Mouse (Mus musculus) hindbrain, embryonic 13.5 days (tissue): ENCODE data around the gene Vmn1r1. TPM values are rescaled to one million over a fixed set of nuclear protein-coding genes. Genes with fewer than 3 reads are reported as not detected.

Experiments used
- ATAC-seq: fragments of 200-750 bp; cut with Nextera tagmentation; 2 replicates; pipeline ENCODE4 v1.8.0; 2017; ENCODE audit warnings: moderate TSS enrichment; ENCODE audit not compliant: low FRiP score
- H3K27ac ChIP-seq: fragments of 300-500 bp; sonication (generic); 2 replicates; pipeline ENCODE4 v1.5.1; 2015; ENCODE audit warnings: inconsistent platforms, mild to moderate bottlenecking, moderate library complexity
- H3K27me3 ChIP-seq: fragments of 300-500 bp; sonication (generic); 2 replicates; pipeline ENCODE4 v1.6.1; 2015; ENCODE audit warnings: mild to moderate bottlenecking, inconsistent platforms
- H3K36me3 ChIP-seq: fragments of 300-500 bp; sonication (generic); 2 replicates; pipeline ENCODE4 v1.6.1; 2015; ENCODE audit warnings: mild to moderate bottlenecking, inconsistent platforms
- H3K4me1 ChIP-seq: fragments of 300-500 bp; sonication (generic); replicated peaks from 2 replicates; pipeline ENCODE4 v1.6.1; 2015; ENCODE audit warnings: inconsistent platforms
- H3K4me2 ChIP-seq: fragments of 300-500 bp; sonication (generic); 2 replicates; pipeline ENCODE4 v1.6.1; 2015; ENCODE audit warnings: inconsistent platforms, mild to moderate bottlenecking, moderate library complexity
- H3K4me3 ChIP-seq: fragments of 300-500 bp; sonication (generic); 2 replicates; pipeline ENCODE4 v1.5.1; 2015; ENCODE audit warnings: mild to moderate bottlenecking, inconsistent platforms
- H3K9ac ChIP-seq: fragments of 300-500 bp; sonication (generic); 2 replicates; pipeline ENCODE4 v1.6.1; 2015; ENCODE audit warnings: mild to moderate bottlenecking, inconsistent platforms
- H3K9me3 ChIP-seq: fragments of 300-500 bp; sonication (generic); 2 replicates; pipeline ENCODE4 v1.6.1; 2016; ENCODE audit warnings: inconsistent platforms
- WGBS: fragments of 180-500 bp; shearing (Covaris S2); methylation state at CpG from one replicate; pipeline ENCODE4 v1.1.7; 2015; 5-methylcytosine and 5-hydroxymethylcytosine counted together
- polyA plus RNA-seq: library from polyadenylated mRNA; unstranded; fragments of >200 nt; fragmentation: Nextera tagmentation; extraction: Ambion mirVana; gene quantifications from 2 replicates; pipeline ENCODE4 v1.2.1, GENCODE M21; 2015

The Vmn1r1 gene
- polyA plus RNA-seq, 1 experiment from 2014 or later = not detected

DNA sequence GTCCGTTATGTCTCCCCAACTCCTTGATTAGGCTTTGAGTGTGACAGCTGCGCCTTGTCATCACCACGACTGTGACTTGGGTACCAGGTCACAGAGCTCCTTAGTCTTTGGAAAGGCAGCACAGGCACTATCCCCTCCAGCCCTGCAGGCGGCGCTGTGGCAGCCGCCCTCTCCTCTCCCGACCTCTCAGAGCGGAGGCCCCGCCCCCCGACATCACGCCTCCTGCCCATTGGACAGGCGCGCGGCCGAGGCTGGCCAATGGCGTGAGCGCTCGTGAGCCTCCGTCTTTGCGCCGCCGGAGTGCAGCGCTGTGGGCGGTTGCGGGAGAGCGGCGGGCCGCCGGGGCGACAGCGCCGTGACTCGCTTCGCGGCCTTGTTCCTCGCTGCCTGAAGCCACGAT, 39.8 kb downstream of the Vmn1r1 start, which contains the start of gene Srp9:
TSS of gene Srp9 (plus strand) at position 232 of the 400 bp plus-strand sequence.
- peak within 1 kb of the TSS; percentile 86 for H3K27ac ChIP-seq
- H3K9ac ChIP-seq = peak within 1 kb of the TSS; percentile 82
- WGBS = under 1% methylated on average over 35 of the region's 37 CpGs
- H3K4me3 ChIP-seq = peak within 1 kb of the TSS; percentile 82
- H3K4me2 ChIP-seq = peak within 1 kb of the TSS; percentile 64
- peaks cover 14% of the 10 kb centered on the region for H3K36me3 ChIP-seq
- ATAC-seq = peak; percentile 99
- no peaks in the 10 kb centered on the region for H3K27me3 ChIP-seq
- peaks cover 28% of the 10 kb centered on the region for H3K4me1 ChIP-seq
- H3K9me3 ChIP-seq = no peaks in the 10 kb centered on the region

DNA sequence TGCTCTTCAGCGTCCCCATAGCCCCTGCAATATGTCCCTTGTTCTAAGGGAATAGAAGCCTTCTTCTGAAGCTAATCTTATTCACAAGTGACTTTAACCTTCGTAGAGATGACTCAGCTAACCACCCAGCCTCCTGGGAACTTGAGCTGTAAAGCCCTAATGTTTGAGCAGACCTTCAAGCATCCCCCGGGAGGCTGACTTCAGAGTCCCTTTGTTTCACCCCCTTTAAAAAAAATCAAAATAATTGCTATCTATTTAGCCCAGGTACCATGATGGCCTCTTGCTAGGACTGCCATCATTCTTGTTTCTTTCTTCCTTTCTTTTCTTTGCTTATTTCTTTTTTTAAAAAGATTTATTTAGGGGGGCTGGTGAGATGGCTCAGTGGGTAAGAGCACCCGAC, 41.9 kb downstream of the Vmn1r1 start:
- Histone ChIP-seq H3K4me2 (no peak overlapping the region), H3K27ac (no peak overlapping the region), H3K9ac (no peak overlapping the region), H3K4me3 (no peak overlapping the region), H3K4me1 (peaks cover 22% of the 10 kb centered on the region), H3K36me3 (peaks cover under 1% of the 10 kb centered on the region; the same call in 1 of the 2 replicates), H3K9me3 (no peaks in the 10 kb centered on the region), H3K27me3 (no peaks in the 10 kb centered on the region)
- WGBS = 87% methylated on average over 4 of the region's 4 CpGs
- ATAC-seq = no peak

DNA sequence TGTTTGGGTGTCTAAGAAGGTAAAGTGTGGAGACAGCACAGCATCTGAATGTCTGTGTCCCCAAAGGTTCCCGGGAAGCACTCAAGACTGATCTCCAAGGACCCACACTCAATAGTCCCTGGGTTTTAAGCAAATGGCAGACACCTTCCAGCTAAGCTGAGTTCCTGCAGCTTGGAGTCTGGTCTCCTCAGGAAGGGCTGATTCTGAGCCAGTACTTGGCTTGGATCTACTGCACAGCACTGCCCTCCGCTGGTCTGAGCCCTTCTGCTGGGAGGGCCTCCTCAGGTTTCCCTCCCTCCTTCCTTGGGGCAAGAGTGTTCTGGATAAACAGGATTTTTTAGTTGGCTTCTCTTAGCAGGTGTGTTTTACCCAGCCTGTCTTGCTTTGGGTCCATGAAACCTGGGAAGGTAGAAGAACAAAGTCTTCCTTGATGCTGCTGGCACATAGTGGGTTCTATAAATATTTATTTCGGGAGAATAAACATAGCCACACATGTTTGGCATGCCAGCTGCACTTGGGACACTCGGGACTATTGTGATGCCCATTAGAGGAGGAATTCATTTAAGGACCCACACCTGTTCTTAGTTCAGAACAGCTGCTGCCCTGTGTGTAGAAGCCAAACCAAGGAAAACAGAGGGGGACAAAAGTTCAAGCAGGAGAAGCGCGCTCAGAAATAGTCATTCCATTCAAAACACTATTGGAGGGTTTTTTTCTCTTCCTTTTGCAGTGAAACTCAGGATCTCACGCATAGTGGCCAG, 48.5 kb downstream of the Vmn1r1 start:
- WGBS = 46% methylated on average over 7 of the region's 7 CpGs
- Histone ChIP-seq H3K4me1 (peaks cover 31% of the 10 kb centered on the region), H3K9ac (no peak overlapping the region), H3K27ac (no peak overlapping the region), H3K4me3 (no peak overlapping the region), H3K36me3 (no peaks in the 10 kb centered on the region), H3K9me3 (no peaks in the 10 kb centered on the region), H3K4me2 (no peak overlapping the region), H3K27me3 (0 out of 2 replicates have a peak, but pooled peaks cover 2% of the 10 kb centered on the region)
- no peak for ATAC-seq

DNA sequence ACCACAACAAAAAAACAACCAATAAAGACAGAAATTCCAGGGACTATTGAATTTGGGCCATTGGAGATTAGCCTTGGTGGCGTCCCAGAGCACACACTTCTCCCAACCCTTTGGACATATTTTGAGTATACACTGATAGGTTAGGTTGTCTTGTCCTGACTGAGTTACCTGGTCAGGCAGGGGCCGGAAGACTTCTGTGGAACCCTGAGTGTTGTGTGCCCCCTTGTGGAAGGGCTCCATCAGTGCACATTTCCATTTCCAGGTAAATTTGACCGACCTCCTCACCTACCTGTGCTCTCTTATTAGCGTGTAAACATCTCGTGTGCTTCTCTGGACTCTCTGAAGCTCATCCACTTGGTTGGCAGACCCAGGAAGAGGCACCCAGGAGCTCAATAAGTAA, 49.1 kb downstream of the Vmn1r1 start:
- H3K36me3 ChIP-seq = no peaks in the 10 kb centered on the region
- ATAC-seq = no peak
- H3K27ac ChIP-seq = no peak overlapping the region
- no peak overlapping the region for H3K4me3 ChIP-seq
- no peak overlapping the region for H3K4me2 ChIP-seq
- no peak overlapping the region for H3K9ac ChIP-seq
- H3K9me3 ChIP-seq = no peaks in the 10 kb centered on the region
- H3K27me3 ChIP-seq = 0 out of 2 replicates have a peak, but pooled peaks cover 2% of the 10 kb centered on the region
- peaks cover 36% of the 10 kb centered on the region for H3K4me1 ChIP-seq
- 25% methylated on average over 5 of the region's 5 CpGs for WGBS

DNA sequence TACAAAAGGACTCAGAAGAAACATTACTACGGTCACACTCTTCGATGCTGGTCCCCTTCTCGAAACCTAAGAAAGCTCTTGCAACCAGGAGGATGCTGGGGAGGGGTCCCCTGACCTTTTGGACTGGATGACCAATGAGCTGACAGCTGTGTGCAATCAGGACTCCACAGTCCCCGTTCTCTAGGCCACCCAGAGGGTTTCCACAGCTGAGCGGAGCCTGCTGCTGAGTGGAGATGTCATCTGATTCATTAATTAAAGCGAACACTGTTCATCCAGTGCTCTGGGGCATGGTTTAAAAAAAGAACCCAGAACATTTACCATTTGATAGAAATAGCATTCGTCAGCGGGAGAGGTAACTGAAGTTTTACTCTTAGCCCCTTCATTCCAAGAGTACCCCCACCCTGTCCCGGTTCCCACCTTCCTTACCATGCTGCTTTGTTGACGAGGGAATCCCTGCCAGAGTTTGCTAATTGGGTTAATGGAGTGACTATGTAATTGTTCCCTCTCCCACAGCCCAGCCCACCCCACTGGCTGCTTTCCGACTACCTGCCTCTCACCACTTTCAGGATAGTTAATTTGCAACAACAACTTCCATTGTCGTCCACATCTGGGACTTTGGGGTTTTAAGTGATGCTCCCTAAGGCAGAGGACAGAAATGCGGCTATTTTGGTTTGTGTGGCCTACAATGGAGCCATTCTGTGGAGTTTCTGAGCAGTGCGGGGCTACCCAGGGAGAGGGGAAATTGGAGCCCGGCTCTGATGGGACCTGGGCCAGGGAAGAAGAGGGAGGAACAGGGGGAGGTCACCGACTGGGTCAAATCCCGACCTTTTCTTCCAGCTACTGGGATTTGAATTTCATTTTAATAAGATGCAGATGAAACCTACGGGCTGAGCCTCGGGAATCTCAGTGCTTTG, 50.4 kb downstream of the Vmn1r1 start:
- no peak overlapping the region for H3K27ac ChIP-seq
- 0 out of 2 replicates have a peak, but pooled peaks have one; percentile 15 for ATAC-seq
- H3K36me3 ChIP-seq = no peaks in the 10 kb centered on the region
- peaks cover 36% of the 10 kb centered on the region for H3K4me1 ChIP-seq
- H3K27me3 ChIP-seq = 0 out of 2 replicates have a peak, but pooled peaks cover 2% of the 10 kb centered on the region
- no peaks in the 10 kb centered on the region for H3K9me3 ChIP-seq
- H3K4me3 ChIP-seq = no peak overlapping the region
- H3K4me2 ChIP-seq = peak overlapping the region; percentile 15; the same call in 1 of the 2 replicates
- WGBS = 18% methylated on average over 19 of the region's 19 CpGs
- H3K9ac ChIP-seq = no peak overlapping the region

DNA sequence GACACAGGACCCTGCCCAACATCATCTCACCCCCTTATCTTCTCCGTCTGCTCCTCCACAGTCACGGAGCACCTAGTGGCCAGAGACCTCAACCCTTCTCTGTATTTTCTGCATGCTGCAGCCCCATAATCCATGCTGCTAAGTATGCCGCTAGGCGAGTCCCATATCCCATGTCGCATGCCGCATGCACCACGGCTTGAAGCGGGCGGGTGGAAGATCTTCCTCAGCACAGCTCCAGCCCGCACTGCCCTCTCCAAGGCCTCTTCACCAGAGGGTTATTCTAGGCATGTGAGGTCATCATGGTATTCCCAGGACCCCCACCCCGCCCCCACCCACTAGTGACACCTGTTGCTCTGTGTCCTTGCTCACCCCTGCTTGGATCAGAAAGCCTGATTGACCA, 51.2 kb downstream of the Vmn1r1 start:
- no peak overlapping the region for H3K27ac ChIP-seq
- peaks cover 36% of the 10 kb centered on the region for H3K4me1 ChIP-seq
- no peak overlapping the region for H3K4me3 ChIP-seq
- no peak for ATAC-seq
- H3K9me3 ChIP-seq = no peaks in the 10 kb centered on the region
- H3K27me3 ChIP-seq = 0 out of 2 replicates have a peak, but pooled peaks cover 2% of the 10 kb centered on the region
- no peaks in the 10 kb centered on the region for H3K36me3 ChIP-seq
- H3K4me2 ChIP-seq = no peak overlapping the region
- no peak overlapping the region for H3K9ac ChIP-seq
- WGBS = 85% methylated on average over 11 of the region's 11 CpGs

DNA sequence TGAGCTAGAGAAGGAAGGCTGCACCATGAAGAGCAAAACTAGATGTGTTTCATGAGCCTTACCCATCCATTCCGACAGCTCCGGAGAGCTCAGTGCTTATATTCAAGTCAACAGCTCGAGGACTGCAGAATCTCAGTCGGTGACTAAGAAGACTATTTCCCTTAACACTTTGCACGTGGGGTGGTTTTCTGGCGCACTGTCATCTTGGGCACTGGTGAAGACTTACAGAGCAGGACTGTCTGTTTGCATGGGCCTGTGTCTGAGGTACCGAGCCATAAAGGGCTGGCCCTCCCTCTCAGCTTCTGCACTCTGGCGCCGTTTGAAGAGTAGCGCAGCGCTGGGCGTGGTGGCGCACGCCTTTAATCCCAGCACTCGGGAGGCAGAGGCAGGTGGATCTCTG, 51.9 kb downstream of the Vmn1r1 start:
- 92% methylated on average over 15 of the region's 15 CpGs for WGBS
- Histone ChIP-seq H3K9me3 (no peaks in the 10 kb centered on the region), H3K4me3 (no peak overlapping the region), H3K4me2 (no peak overlapping the region), H3K36me3 (no peaks in the 10 kb centered on the region), H3K4me1 (peaks cover 36% of the 10 kb centered on the region), H3K9ac (no peak overlapping the region), H3K27ac (no peak overlapping the region), H3K27me3 (0 out of 2 replicates have a peak, but pooled peaks cover 2% of the 10 kb centered on the region)
- ATAC-seq = no peak

DNA sequence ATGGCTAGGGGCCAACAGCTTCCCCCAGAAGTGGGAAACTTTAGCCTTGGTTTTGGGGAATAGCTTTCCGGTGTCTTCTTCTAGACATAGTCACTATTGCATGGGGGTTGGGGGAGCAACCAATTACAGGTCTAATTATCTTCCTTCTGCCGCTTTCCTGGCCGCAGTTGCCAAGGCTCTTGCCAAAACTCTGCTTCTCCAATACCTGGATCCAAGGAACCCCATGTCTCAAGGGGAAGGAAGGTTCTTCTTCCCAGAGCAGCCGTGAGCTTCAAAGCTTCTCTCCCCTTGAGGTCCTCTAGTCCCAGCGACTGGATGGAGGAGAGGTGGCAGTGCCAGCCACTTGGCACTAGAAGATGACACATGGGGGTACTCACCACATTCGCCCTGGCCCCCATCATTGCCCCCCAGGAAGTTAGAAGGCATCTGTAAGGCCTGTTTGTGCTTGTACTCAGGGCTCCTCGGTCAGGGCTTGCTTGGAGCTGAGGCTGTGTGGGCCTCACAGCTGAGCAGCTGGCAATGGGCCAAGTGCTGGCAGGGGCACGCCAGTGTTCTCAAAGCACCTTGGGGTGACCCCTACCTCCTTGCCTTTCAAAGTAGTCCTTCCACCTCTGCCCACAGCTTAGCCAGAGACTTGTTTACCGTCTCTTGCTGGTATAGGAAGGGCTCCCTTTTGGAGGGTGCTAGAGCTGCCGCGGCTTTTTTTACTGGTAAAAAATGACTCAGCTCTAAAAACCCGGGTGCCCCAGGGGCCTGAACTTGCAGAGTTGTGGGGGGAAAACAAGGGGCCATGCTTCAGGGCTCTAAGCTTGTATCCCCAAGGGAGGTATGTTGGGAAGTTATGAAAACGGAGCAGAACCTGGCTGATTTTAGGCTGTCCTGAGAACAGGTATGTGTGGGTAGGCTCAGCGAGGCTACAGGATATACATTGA, 52.6 kb downstream of the Vmn1r1 start:
- Histone ChIP-seq H3K27ac (no peak overlapping the region), H3K36me3 (no peaks in the 10 kb centered on the region), H3K4me2 (no peak overlapping the region), H3K9ac (no peak overlapping the region), H3K4me3 (no peak overlapping the region), H3K4me1 (peaks cover 36% of the 10 kb centered on the region), H3K9me3 (no peaks in the 10 kb centered on the region), H3K27me3 (0 out of 2 replicates have a peak, but pooled peaks cover 2% of the 10 kb centered on the region)
- WGBS = 68% methylated on average over 14 of the region's 14 CpGs
- ATAC-seq = 0 out of 2 replicates have a peak, but pooled peaks have one; percentile 29

DNA sequence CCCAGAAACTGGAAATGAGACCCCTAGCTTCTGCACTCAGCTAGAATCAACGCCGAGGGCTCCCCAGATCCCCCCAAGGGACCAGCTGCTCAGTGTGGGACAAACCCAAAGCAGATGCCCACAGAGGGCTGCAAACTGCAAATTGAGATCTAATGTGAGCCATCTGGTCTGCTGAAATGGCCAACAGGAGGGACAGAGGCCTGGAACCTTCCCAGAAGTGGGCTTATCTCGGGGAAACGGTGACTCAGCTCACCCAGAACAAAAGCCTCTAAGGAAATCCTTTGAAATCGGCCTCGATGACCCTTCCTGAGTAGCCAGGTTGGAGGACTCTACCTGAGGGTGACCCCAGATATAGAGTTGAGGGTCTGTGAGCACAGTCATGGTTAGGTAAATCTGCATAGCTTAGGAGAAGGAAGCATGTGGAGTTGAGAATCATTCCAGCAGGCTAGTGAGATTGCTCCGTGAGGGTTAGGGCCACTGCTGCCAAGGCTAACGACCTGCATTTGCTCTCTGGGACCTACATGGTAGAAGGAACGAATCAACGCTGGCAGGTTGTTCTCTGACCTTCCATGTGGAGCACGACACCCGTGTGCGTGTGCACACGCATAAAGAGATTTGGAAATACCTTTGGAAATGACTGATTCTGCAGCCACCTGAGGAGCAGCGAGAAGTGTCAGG, 53.4 kb downstream of the Vmn1r1 start:
- Histone ChIP-seq H3K9ac (no peak overlapping the region), H3K27ac (no peak overlapping the region), H3K27me3 (0 out of 2 replicates have a peak, but pooled peaks cover 2% of the 10 kb centered on the region), H3K4me2 (no peak overlapping the region), H3K4me3 (no peak overlapping the region), H3K4me1 (peaks cover 36% of the 10 kb centered on the region), H3K9me3 (no peaks in the 10 kb centered on the region), H3K36me3 (no peaks in the 10 kb centered on the region)
- 80% methylated on average over 15 of the region's 15 CpGs for WGBS
- no peak for ATAC-seq

DNA sequence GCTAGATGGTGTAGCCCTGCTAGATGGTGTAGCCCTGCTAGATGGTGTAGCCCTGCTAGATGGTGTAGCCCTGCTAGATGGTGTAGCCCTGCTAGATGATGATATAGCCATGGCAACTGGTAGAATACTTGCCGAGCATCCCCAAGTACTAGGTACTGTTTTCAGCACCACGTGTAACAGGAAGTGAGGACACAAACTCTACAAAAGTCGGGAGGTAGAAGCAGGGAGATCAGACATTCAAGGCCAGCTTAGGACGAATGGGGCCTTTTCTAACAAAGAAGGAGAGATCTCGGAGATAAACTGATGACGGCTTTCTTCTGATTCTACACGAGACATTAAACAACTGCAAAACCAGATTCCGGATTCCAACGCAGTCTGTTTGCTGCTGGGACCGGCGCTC, 54.1 kb downstream of the Vmn1r1 start:
- H3K4me2 ChIP-seq = no peak overlapping the region
- no peaks in the 10 kb centered on the region for H3K36me3 ChIP-seq
- 87% methylated on average over 11 of the region's 11 CpGs for WGBS
- H3K4me3 ChIP-seq = no peak overlapping the region
- H3K9me3 ChIP-seq = no peaks in the 10 kb centered on the region
- no peak overlapping the region for H3K27ac ChIP-seq
- H3K4me1 ChIP-seq = peaks cover 32% of the 10 kb centered on the region
- H3K27me3 ChIP-seq = 0 out of 2 replicates have a peak, but pooled peaks cover 2% of the 10 kb centered on the region
- no peak overlapping the region for H3K9ac ChIP-seq
- no peak for ATAC-seq
